Mouse (Mus musculus): ENCODE results near the gene Cdk20.
"Not testable (repeated sequence)": the region's sequence is repeated elsewhere in the genome, so short reads cannot be mapped to it uniquely, and the experiment has no call there.

Gene Cdk20

DNA sequence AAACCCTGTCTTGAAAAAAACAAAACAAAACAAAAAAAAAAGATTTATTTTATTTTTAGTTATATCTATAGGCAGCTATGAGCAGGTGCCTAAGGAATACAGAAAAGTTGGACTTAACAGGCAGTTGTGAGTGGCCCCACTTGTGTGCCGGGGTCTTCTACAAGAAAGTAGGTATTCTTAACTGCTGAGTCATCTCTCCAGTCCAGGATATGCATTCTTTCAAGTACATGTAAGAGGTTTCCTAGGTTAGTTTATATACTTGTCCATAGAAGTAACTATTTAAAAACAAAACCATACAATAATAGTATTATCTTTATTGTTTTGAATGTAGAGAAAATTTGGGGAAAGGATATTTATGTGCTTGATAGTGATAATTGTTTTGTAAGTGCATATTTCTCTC lies 11.3 kb upstream of the Cdk20 start:
- in situ Hi-C loops (cut with MboI; ENCODE audit: low pct_unique_long_range_greater_than_20kb in 1 of 2, low sequenced_read_pairs in 2 of 2, unreplicated experiment in 1 of 2): no loop called here

DNA sequence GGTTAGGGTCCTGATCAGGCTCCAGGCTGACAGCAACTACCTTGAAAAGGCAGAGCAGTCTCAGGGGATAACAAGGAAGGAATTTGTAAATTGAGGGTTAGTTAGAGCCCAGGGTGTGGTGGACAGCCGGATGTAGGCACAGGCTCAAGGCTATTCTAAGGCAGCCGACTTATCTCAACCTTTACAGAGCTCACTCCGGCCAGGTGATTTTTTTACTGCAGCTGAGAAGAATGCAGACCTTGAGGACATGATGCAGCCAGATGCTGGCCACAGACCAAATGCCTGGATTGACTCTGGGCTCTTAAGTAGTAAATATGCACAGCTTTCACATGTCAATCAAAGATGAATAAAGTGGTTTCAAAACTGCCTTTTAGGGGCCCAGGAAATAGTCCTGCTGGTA lies 10.7 kb upstream of the Cdk20 start:
- in situ Hi-C loops (cut with MboI; ENCODE audit: low pct_unique_long_range_greater_than_20kb in 1 of 2, low sequenced_read_pairs in 2 of 2, unreplicated experiment in 1 of 2): no loop called here

DNA sequence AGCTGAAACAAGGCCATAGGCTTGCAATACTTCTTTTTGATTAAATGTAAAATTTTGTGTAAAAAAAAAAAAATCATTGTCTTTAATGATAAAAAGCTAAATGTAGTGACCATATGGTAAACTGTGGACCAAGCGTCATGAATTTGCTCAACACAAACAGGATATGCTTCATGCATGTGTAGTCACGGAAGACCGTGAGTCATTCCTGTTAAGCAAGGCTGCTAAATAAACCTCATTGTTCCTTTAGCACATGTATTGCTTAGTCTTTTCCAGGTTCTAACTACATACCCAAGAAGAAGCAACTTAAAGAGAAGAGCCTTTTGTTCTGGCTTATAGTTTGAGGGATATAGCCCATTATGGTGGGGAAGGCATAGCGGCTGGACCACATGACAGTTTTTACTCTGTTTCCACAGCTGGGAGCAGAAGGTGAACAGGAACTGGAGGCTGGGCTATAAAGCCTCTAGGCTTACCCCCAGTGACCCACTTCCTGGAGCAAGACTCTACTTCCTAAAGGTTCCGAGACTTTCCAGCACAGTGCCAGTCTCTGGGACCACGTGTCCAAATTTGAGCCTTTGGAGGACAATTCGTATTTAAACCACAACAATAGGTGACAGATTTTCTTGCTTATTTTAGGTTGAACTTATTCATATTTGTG lies 10.0 kb upstream of the Cdk20 start:
- in situ Hi-C loops (cut with MboI; ENCODE audit: low pct_unique_long_range_greater_than_20kb in 1 of 2, low sequenced_read_pairs in 2 of 2, unreplicated experiment in 1 of 2): no loop called here

DNA sequence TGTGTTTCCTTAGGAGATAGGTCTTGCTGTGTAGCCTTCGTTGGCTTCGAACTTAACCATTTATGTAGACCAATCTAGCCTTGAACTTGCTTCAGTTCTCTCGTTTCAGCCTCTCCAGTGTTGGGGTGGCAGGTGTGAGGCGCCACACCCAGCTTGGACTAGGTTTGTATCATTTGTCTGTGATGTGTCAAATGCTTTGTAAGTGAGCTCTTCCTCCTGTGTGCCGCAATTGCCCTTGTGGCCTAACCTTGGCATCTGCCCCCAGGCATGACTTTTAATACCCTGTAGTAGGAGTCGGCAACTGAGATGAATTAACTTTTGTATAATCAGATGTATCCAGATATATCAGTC lies 9.5 kb upstream of the Cdk20 start:
- in situ Hi-C loops (cut with MboI; ENCODE audit: low pct_unique_long_range_greater_than_20kb in 1 of 2, low sequenced_read_pairs in 2 of 2, unreplicated experiment in 1 of 2): no loop called here

DNA sequence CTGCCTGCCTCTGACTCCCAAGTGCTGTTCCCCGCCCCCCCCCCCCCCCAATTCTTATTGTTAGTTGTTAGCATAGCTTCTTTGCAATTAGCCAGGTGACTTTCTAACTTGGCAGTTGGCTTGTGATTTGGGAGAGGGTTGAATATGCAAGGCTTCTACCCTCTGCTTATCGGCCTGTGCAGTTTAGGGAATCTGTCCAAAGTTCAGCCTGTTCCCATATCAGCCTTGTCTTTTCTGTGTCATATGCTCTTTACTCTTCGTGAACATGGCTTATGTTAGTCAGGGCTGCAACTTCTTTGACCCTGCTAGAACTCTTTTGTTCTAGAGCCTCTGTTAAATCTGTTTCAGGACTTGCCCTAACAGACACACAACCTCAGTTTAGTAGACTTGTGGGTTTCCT lies 7.8 kb upstream of the Cdk20 start:
- in situ Hi-C loops (cut with MboI; ENCODE audit: low pct_unique_long_range_greater_than_20kb in 1 of 2, low sequenced_read_pairs in 2 of 2, unreplicated experiment in 1 of 2): no loop called here

DNA sequence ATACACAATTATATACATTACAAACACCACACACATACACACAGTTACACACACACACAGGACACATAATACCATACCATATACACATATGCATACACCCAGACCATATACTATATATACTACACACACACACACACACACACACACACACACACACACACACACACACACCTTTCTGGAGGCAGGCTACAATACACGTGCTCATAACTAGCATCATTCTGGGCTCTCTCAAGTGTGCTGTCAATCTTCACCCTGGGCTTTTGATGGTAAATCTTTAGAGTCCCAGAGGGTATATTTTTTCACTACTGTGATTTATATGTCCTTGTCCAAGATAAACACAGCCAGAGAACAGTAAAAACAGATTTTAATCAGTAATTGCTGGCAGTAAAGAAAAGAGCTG lies 6.8 kb upstream of the Cdk20 start:
- in situ Hi-C loops (cut with MboI; ENCODE audit: low pct_unique_long_range_greater_than_20kb in 1 of 2, low sequenced_read_pairs in 2 of 2, unreplicated experiment in 1 of 2): loop anchor here in 1 of 2 experiments (25.0 kb wide), 1 partner anchor 238 kb away; no protein-coding TSS in a partner anchor

DNA sequence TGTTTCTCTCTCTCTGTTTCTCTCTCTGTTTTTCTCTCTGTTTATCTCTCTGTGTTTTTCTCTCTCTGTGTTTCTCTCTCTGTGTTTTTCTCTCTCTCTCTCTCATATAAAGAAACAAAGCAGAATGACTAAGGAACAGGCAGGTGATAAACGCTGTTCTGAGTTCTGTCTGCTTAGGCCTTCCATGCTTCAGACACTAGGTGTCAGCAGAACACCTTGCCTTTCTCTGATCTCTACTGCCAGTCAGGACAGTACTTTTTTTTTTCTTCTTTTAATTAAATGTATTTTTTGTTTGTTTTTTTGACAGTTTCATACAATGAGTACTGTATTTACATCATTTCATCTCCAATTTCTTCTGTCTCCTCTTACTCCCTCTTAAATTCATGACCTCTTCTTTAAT lies 2.8 kb upstream of the Cdk20 start:
- in situ Hi-C loops (cut with MboI; ENCODE audit: low pct_unique_long_range_greater_than_20kb in 1 of 2, low sequenced_read_pairs in 2 of 2, unreplicated experiment in 1 of 2): loop anchor here in 1 of 2 experiments (25.0 kb wide), 1 partner anchor 242 kb away; no protein-coding TSS in a partner anchor

DNA sequence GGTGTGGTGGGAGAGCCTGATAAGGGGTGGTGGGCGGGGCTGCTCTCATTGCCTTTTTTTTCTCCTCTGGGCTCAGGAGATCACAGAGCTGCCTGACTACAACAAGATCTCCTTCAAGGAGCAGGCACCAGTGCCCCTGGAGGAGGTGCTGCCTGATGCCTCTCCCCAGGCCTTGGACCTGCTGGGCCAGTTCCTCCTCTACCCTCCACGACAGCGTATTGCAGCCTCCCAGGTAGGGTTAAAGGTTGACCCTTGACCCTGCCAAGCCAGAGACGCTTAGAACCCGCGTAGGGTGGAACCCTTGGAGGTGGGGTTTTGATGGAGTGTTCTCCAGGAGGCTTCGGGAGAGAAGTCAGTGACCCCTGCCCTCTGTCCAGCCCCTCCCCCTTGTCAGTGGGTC lies 5.7 kb downstream of the Cdk20 start:
- in situ Hi-C loops (cut with MboI; ENCODE audit: low pct_unique_long_range_greater_than_20kb in 1 of 2, low sequenced_read_pairs in 2 of 2, unreplicated experiment in 1 of 2): loop anchor here in 1 of 2 experiments (5.0 to 25.0 kb wide), 2 partner anchors 110 to 250 kb away; no protein-coding TSS in a partner anchor

DNA sequence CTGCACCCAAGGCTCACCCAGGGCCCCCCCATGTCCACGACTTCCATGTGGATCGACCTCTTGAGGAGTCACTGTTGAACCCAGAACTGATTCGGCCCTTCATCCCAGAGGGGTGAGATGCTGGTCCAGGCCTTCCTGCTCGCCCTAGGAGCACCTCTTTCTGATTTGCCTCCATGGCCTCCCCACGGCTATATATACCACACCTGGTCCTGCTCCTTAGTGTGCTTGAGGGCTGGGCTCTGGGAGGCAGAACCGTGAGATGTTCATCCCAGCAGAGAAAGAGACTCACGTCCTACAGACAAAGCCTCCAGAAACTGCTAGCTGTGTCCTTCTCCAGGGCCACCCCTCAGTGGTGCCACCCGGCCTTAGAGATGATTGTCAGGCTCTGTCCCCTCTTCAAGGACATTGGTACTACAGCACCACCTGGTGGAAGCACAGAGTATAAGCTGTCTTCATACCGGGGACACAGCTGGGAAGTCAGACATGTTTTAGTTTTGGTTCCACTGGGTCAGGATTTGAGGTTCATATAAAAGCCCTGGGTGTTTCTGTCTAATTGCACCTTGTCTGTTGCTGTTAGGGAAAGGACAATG lies 6.8 kb downstream of the Cdk20 start:
- in situ Hi-C loops (cut with MboI; ENCODE audit: low pct_unique_long_range_greater_than_20kb in 1 of 2, low sequenced_read_pairs in 2 of 2, unreplicated experiment in 1 of 2): loop anchor here in 1 of 2 experiments (5.0 to 25.0 kb wide), 2 partner anchors 112 to 252 kb away; no protein-coding TSS in a partner anchor

DNA sequence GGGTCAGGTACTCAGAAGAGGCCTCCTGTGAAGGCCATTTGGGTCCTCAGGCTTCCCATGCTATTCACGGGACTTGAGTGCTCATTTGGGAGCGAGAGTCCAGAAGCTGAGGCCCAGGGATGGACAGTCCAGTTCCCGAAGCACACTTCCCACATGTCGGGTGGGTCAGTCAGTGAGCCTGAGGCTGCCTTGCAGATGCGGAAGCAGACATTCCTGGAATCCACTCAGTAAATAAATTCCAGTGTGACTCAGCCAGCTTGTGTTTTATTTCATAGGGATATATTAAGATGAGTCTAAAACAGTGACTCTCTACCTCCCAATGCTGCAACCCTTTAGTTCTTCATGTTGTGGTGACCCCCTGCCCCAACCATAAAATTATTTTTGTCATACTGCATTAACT lies 7.4 kb downstream of the Cdk20 start:
- in situ Hi-C loops (cut with MboI; ENCODE audit: low pct_unique_long_range_greater_than_20kb in 1 of 2, low sequenced_read_pairs in 2 of 2, unreplicated experiment in 1 of 2): loop anchor here in 1 of 2 experiments (5.0 to 25.0 kb wide), 2 partner anchors 112 to 252 kb away; no protein-coding TSS in a partner anchor

DNA sequence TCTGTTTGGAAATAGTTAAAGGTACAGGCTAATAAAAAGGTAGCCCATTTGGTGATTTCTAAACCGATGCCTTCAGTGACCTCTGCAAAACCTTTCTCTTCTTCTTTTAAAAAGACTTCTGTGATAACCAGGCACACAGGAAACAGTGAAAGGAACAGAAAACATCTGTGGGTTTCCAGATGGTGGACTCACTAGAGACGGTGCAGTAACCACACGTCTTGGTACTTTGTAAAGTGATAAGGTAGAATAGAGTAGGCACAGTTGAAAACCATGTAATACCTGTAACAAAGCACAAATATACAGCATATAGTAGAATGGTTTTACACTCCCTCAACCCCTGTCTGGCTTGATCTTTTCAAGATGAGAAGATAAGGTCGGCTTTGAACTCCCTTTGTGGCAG lies 8.5 kb downstream of the Cdk20 start:
- in situ Hi-C loops (cut with MboI; ENCODE audit: low pct_unique_long_range_greater_than_20kb in 1 of 2, low sequenced_read_pairs in 2 of 2, unreplicated experiment in 1 of 2): loop anchor here (5.0 to 25.0 kb wide), 3 partner anchors 113 to 253 kb away; no protein-coding TSS in a partner anchor

DNA sequence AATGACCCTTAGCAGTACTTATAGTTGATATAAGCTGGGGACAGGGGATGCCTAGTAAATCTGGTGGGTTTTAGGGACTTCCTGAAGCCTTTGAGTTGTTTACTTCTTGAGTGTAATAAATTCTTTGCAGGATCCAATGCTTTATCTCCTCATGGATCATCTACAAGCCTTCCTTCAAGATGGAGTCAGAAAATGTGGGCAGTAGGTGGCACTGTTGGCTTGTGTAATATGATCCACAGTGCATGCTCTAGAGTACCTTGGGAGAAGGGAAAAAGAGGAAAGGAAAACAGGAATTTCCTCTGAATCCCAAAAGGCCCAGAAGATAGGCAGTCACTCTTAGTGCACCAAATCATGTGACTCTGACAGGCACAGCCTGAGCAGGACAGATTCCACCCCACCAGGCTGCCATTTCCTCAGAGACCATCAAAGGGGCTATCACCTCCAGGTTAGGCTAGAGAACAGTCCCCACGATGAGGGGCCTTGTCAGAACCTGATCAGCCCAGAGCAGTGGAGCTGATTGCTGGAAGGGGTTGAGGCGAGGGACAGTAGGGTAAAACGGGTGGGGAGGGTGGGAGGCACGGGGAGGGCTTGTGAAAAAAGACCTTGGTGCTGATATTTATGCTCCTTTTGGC lies 11.3 kb downstream of the Cdk20 start:
- in situ Hi-C loops (cut with MboI; ENCODE audit: low pct_unique_long_range_greater_than_20kb in 1 of 2, low sequenced_read_pairs in 2 of 2, unreplicated experiment in 1 of 2): loop anchor here (5.0 to 25.0 kb wide), 3 partner anchors 116 to 256 kb away; no protein-coding TSS in a partner anchor

DNA sequence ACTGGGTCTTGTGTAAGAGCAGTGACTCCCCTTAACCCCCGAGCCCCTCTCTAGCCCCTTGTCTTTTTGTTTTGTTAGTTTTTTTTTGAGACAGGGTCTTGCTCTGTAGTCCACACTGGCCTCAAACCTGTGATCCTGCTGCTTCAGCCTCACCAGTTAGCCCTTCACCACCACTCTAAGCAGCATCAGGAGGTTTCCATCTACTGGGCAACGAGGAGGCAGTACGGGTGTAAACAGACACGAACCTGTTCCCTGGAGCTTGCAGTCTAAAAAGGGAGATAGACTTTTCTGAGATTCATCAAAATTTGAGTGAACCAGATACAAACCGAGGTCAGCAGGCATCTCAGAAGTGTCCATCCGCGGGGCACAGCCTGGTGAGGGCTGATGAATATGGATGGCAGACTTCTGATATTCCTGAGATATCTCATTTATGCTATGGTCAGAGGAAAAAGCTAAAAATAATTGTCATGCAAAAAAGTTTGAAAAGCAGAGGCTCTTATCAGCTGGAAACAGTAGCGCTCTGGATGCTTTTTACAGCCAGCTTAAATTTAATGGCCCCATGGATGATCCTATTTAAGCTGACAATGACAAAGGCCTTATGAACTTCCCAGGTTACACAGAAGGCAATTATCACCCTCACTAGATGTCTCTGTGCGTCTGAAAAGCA lies 13.3 kb downstream of the Cdk20 start:
- in situ Hi-C loops (cut with MboI; ENCODE audit: low pct_unique_long_range_greater_than_20kb in 1 of 2, low sequenced_read_pairs in 2 of 2, unreplicated experiment in 1 of 2): loop anchor here (10.0 to 25.0 kb wide), 2 partner anchors 119 to 258 kb away; no protein-coding TSS in a partner anchor

DNA sequence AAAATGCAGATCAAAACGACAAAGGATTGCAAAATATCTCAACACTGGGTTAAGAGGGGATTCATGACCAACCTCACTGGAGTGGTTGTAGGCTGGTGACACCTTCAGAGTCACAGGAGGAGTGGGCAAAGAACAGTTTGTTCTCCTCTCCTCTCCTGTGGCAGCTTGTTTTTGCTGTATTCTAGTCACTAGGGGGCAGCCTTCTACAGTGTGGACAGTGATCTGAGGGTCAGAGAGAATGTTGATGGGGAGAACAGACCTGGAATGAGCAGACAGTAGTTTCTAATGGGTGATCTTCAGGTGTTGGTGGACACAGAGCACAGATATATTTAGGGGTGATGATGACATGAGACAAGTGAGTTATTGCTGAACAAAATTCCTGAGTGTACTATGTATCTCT lies 15.8 kb downstream of the Cdk20 start:
- in situ Hi-C loops (cut with MboI; ENCODE audit: low pct_unique_long_range_greater_than_20kb in 1 of 2, low sequenced_read_pairs in 2 of 2, unreplicated experiment in 1 of 2): loop anchor here (10.0 to 25.0 kb wide), 2 partner anchors 117 to 261 kb away; no protein-coding TSS in a partner anchor

DNA sequence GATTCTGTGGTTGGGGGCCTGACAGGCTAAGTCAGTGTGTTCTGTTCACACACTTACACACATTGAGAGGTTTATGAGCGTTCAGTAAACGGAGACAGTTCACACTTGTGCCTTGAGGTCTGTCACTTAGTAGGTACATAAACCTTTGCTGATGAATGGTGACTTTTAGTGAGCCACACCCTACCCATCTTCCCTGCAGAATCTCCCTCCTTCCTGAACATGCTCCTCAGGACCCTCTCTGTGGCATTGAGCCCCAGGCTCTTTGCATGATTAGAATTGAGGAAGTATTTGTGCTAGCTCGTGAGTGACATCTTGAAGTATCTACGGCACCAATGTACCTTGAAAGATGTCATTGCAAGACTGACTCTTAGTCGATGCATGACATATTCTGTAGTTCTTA lies 16.6 kb downstream of the Cdk20 start:
- in situ Hi-C loops (cut with MboI; ENCODE audit: low pct_unique_long_range_greater_than_20kb in 1 of 2, low sequenced_read_pairs in 2 of 2, unreplicated experiment in 1 of 2): loop anchor here (10.0 to 25.0 kb wide), 2 partner anchors 116 to 261 kb away; no protein-coding TSS in a partner anchor

DNA sequence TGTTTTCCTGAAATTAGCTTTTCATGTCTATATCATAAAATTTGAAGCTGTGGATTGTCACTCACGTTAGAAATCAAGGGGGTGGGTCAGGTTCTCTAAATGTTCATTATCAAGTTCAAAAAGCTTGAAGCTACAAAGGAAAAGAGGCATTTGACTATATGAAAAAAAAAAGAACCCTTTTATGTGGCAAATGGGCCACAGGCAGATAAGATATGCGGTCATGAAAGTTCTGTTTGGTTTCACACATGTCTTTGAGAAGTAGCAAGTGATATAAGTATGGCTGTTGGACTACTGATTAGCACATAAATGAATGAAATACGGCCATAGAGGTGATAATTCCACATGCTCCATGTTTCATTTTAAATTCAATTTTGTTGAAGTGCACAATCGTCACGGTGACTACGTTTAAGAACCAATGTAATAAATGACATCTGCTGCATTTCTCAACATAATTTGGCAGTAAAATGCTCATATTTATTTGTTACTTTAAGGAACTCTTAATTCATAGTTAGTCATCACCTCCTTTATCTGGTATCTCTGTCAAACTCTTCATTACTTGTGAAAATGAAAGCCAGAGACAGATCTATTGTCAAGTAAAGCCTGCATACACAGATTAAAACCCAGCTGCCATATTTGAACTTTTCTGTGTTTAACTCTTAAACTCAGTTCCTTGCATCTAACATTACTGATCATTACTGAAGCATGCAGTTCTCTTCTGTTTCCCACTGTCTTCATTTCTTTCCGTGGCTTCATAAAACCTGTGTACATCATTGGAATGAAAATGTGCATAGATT lies 18.1 kb downstream of the Cdk20 start:
- in situ Hi-C loops (cut with MboI; ENCODE audit: low pct_unique_long_range_greater_than_20kb in 1 of 2, low sequenced_read_pairs in 2 of 2, unreplicated experiment in 1 of 2): no loop called here

DNA sequence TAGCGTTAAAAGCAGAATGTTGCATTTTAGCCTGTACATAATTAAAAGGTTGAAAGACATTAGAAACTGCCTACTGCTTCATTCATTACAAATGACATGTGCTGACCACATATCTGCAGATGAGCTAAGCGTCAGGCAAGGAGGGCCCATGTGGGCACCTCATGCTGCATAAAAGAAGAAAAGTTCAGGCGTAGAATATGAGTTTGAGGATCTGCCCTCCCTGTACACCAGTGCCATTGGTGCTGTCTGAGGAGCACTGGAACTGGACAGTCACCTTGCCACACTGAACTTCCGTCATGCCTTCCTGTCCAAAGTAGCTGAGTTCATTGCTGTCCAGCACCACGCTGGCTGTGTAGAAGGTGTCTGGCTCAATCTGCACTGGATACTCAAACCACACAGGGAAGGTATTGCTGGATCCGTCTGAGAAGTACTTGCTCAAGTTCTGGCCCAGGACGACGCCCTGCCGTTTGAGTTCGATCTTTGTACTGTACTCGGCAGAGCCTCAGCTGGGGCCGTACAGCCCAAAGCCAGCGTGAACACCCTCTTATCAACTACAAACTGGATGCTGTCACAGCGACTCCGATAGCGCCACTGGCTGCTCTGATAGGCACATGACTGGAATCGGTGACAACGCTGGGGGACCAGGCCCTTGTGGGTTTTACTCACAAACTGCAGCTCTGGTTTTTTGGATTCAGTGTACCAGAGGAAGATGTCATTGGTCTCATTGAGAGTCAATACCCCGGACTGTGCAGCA lies 25.3 kb downstream of the Cdk20 start:
- in situ Hi-C loops (cut with MboI; ENCODE audit: low pct_unique_long_range_greater_than_20kb in 1 of 2, low sequenced_read_pairs in 2 of 2, unreplicated experiment in 1 of 2): not testable (repeated sequence)

Data from mouse embryonic stem cell (cell line).